Mouse (Mus musculus) liver, adult 2 months (tissue): ENCODE data around the gene A830031A19Rik. TPM values are rescaled to one million over a fixed set of nuclear protein-coding genes. Genes with fewer than 3 reads are reported as not detected.
A peak's percentile ranks its signal among the peaks of the same experiment; 100 is the strongest.

ENCODE experiments used
- DNase-seq: peaks from one replicate; pipeline ENCODE4 v3.0.0-alpha.2; 2011; ENCODE audit warnings: low read depth, low spot score; ENCODE audit errors: extremely low read depth
- H3K27ac ChIP-seq: fragments of 200-500 bp; replicated peaks from 2 replicates; pipeline ENCODE4 v1.5.1; 2012; ENCODE audit warnings: low read depth, mild to moderate bottlenecking, control low read depth, inconsistent platforms, low read length; ENCODE audit not compliant: insufficient read depth
- H3K27me3 ChIP-seq: fragments of 200-500 bp; 2 replicates; pipeline ENCODE4 v1.6.1; 2012; ENCODE audit warnings: mild to moderate bottlenecking, moderate library complexity, low read length, inconsistent platforms; ENCODE audit not compliant: control insufficient read depth, insufficient read depth
- H3K36me3 ChIP-seq: fragments of 200-500 bp; 2 replicates; pipeline ENCODE4 v1.6.1; 2012; ENCODE audit warnings: low read length, inconsistent platforms; ENCODE audit not compliant: control insufficient read depth, insufficient read depth
- H3K4me1 ChIP-seq: fragments of 200-500 bp; 2 replicates; pipeline ENCODE4 v1.6.1; 2011; ENCODE audit warnings: low read length; ENCODE audit not compliant: control insufficient read depth, insufficient read depth
- H3K4me3 ChIP-seq: fragments of 200-500 bp; 2 replicates; pipeline ENCODE4 v1.5.1; 2011; ENCODE audit warnings: low read depth, mild to moderate bottlenecking, control low read depth, low read length, moderate library complexity; ENCODE audit not compliant: insufficient read depth
- H3K79me2 ChIP-seq: fragments of 200-500 bp; 2 replicates; pipeline ENCODE4 v1.6.1; 2012; ENCODE audit warnings: inconsistent platforms, mild to moderate bottlenecking, low read length, moderate library complexity; ENCODE audit not compliant: control insufficient read depth, insufficient read depth
- H3K9ac ChIP-seq: fragments of 200-500 bp; 2 replicates; pipeline ENCODE4 v1.6.1; 2012; ENCODE audit warnings: low read depth, mild to moderate bottlenecking, control low read depth, inconsistent platforms, low read length
- CTCF ChIP-seq: fragments of 200-500 bp; IDR thresholded peaks from 2 replicates; pipeline ENCODE4 v1.5.1; 2011; ENCODE audit warnings: low read depth, low read length, control low read depth
- POLR2A ChIP-seq: fragments of 200-500 bp; IDR thresholded peaks from 2 replicates; pipeline ENCODE4 v1.6.1; 2011; ENCODE audit warnings: low read length, control low read depth; ENCODE audit not compliant: insufficient read depth; ENCODE audit errors: extremely low read depth
- WGBS: fragments of 180-500 bp; shearing (Covaris S2); methylation state at CpG from one replicate; pipeline ENCODE4 v1.1.7; 2018; 5-methylcytosine and 5-hydroxymethylcytosine counted together
- polyA plus RNA-seq: library from polyadenylated mRNA; depleted of rRNA; stranded (reverse); fragments of >200 nt; gene quantifications from 2 replicates; pipeline ENCODE4 v1.2.3, GENCODE M21; 2012
- total RNA-seq: library from RNA; depleted of rRNA; stranded (reverse); fragments of >200 nt; gene quantifications from 2 replicates; pipeline ENCODE4 v1.2.3, GENCODE M21; 2014

The A830031A19Rik gene
- total and polyA plus RNA-seq, 2 experiments = not detected

DNA sequence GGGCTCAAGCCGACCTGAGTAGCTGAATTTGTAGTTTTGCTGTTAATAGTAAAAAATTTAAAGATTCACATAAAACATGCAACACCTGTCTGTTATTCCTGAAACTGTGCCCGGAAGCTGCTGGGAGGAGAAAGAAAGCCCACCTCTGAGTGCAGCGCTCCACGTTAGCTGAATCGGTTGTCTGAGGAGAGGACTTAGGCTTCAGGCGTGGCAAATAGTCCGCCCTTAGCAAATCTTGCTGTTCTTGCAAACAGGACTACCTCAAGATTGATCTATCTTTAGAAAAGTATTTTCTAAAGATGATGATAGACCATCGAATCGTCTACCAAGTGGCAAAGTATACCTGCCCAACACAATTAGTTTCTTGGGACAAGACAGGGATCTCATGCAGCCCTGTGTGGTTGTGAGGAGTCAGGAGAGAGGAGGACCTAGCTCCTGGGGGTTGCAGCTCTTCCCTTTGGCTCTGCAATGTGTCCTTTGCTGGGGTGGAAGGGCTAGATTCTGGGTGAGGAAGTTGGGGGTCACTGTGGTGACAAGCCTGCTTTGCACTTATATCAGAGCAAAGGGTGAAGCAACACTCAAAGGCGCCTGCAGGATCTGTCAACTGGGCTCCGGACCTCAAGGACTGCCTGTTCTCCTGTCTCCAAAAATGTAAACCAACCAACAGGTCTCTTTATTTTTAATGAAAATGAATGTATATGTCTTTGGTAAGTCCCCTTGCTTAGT is 24.7 kb downstream of the A830031A19Rik start:
- Histone ChIP-seq H3K9ac (no peak overlapping the region), H3K36me3 (no peaks in the 10 kb centered on the region), H3K79me2 (no peaks in the 10 kb centered on the region), H3K27ac (no peak overlapping the region), H3K4me3 (no peak overlapping the region), H3K4me1 (no peaks in the 10 kb centered on the region), H3K27me3 (0 out of 2 replicates have a peak, but pooled peaks cover 2% of the 10 kb centered on the region)
- DNase-seq = no peak
- WGBS = 68% methylated on average over 11 of the region's 11 CpGs
- TF ChIP-seq CTCF = no peak

DNA sequence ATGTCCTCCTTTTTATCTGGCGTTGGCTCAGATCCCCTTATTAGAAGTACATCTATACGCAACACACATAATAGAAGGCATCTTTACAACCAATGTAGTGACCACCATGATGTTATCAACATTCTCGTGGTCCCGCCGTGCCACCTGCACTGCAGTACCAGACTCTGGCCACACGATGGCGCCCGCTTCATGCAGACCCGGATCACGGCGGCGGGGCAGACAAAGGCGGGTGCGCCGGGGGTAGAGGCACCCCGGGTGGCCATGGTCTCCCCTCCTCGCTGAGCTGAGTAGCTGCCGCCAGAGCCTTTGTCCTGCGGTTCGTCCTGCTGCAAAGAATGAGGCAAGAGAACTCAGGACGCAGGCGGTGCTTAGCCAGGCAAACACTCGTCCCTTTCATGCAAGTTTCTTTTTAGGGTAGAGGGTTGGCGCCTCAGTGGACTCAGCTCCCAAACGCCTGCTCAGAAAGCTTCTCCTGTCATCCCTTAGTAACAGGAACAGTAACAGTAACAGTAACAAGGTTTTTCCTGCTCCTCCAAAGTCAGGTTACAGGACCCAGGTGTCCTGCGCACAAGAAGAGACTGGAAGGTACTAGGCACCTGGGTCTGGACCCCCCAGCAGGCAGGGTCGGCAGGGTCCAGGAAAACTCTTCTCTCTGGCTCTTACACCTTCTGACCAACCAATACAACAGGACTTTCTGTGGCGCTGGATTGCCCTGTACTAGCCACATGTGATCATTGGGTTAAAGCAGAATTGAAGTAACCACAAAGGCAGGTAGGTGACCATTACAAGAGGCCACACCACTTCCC is 25.4 kb downstream of the A830031A19Rik start:
- peak; percentile 4 for DNase-seq
- H3K4me3 ChIP-seq = peak overlapping the region; percentile 37
- no peaks in the 10 kb centered on the region for H3K79me2 ChIP-seq
- peak overlapping the region; percentile 30; the same call in 1 of the 2 replicates for H3K9ac ChIP-seq
- TF ChIP-seq POLR2A (no peak), CTCF (peak; percentile 95)
- H3K36me3 ChIP-seq = no peaks in the 10 kb centered on the region
- H3K27me3 ChIP-seq = 0 out of 2 replicates have a peak, but pooled peaks cover 2% of the 10 kb centered on the region
- H3K4me1 ChIP-seq = no peaks in the 10 kb centered on the region
- H3K27ac ChIP-seq = no peak overlapping the region
- 5% methylated on average over 28 of the region's 28 CpGs for WGBS

DNA sequence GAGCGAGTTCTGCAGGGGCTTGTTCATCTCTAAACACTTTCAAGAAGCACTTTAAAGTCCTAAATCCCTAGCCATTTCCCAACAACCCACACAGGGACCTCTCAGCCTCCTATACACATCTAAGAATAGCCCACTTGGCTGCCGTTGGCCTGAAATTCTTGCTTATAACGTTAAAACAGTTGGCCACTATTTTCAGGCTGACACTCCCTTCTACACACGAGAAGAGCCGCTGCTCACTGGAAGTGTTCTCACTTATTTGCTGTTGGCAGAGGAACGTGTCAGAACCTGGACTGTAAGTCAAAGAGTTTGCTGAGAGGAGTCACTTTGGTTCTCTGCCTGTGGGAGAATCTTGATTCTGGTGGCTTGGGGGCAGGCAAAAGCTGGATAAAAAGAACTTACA is 30.8 kb downstream of the A830031A19Rik start:
- H3K9ac ChIP-seq = no peak overlapping the region
- no peaks in the 10 kb centered on the region for H3K36me3 ChIP-seq
- TF ChIP-seq POLR2A (no peak), CTCF (no peak)
- no peak overlapping the region for H3K4me3 ChIP-seq
- no peak for DNase-seq
- WGBS = 71% methylated on average over 6 of the region's 6 CpGs
- H3K27me3 ChIP-seq = no peaks in the 10 kb centered on the region
- no peaks in the 10 kb centered on the region for H3K79me2 ChIP-seq
- no peaks in the 10 kb centered on the region for H3K4me1 ChIP-seq
- H3K27ac ChIP-seq = no peak overlapping the region

DNA sequence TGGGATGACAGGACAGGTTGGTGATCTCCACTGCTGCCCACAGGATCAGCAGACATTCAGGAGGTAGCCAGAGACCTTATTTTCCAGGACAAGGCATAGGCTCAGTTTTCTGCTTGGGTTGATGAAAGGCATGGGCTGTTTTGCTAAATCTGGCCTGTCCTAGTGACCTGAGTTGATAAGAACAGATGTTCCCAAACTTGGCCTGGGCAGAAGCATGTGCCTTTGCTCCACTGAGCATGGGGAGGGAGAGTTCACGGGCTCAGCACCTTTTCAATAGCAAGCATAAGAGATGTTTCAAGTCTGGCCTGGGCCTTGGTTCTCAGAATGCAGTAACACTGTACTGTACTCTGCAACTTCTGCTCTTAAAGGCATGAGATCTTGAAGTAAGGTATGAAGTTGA is 54.1 kb downstream of the A830031A19Rik start:
- no peak overlapping the region for H3K27ac ChIP-seq
- DNase-seq = peak; percentile 66
- no peaks in the 10 kb centered on the region for H3K36me3 ChIP-seq
- H3K79me2 ChIP-seq = no peaks in the 10 kb centered on the region
- WGBS = 67% methylated on average over 1 of the region's 1 CpGs
- H3K27me3 ChIP-seq = no peaks in the 10 kb centered on the region
- no peak overlapping the region for H3K4me3 ChIP-seq
- H3K4me1 ChIP-seq = no peaks in the 10 kb centered on the region
- no peak for TF ChIP-seq CTCF
- no peak for TF ChIP-seq POLR2A
- H3K9ac ChIP-seq = no peak overlapping the region

DNA sequence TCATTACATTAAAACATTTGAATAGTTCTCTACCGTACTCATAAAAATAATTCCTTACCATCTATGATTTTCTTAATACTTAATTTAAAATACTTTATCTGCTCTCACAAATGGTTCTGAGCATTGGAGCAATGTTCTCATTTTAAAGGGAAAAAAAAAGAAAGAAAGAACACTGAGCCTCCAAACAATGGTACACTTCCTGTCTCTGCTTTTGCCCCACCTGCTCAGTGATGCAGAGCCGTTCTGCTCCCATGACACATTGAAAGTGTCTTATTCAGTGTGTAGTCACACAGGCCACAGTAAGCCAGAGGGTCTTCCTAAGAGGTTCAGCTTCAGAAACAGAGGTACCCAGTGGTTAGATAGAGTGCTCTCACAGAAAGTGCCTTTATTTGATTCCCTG is 56.1 kb downstream of the A830031A19Rik start:
- H3K79me2 ChIP-seq = no peaks in the 10 kb centered on the region
- H3K36me3 ChIP-seq = no peaks in the 10 kb centered on the region
- no peak overlapping the region for H3K4me3 ChIP-seq
- no peak overlapping the region for H3K27ac ChIP-seq
- 77% methylated on average over 2 of the region's 2 CpGs for WGBS
- no peak for TF ChIP-seq POLR2A
- no peak for TF ChIP-seq CTCF
- no peaks in the 10 kb centered on the region for H3K27me3 ChIP-seq
- no peaks in the 10 kb centered on the region for H3K4me1 ChIP-seq
- H3K9ac ChIP-seq = no peak overlapping the region
- DNase-seq = no peak

DNA sequence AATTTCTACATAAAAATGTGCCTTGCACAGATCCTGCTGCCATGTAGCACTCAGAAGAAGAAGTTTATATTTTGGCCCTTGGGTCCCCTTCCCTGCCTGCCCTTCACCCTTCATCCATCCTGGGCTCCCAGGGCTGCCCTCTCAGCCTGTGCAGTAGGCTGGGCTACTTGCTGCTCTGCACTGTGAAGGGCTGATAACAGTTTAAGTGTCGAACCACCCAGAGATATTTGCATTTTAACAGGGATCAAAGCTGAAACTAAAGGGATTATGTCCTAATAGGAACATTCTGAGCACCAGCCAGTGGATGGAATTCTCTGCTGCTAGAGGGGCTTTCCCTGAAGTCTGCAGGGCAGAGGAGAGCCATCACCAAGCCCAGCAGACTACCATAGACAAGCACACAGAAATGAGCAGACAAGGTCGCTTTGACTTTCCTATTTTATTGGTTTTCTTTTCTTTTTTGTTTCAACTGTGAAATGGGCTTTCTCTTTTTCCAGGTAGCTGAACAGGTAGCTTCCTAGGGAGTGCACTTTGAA is 58.1 kb downstream of the A830031A19Rik start:
- 32% methylated on average over 2 of the region's 2 CpGs for WGBS

More for the DNA sequence above, 58.1 kb downstream of the A830031A19Rik start:
- no peaks in the 10 kb centered on the region for H3K27me3 ChIP-seq
- H3K36me3 ChIP-seq = no peaks in the 10 kb centered on the region
- DNase-seq = no peak
- no peaks in the 10 kb centered on the region for H3K79me2 ChIP-seq
- H3K9ac ChIP-seq = no peak overlapping the region
- TF ChIP-seq POLR2A = no peak
- no peak for TF ChIP-seq CTCF
- H3K4me1 ChIP-seq = no peaks in the 10 kb centered on the region
- H3K27ac ChIP-seq = no peak overlapping the region
- no peak overlapping the region for H3K4me3 ChIP-seq
